Mouse (Mus musculus): ENCODE measurements around the gene B2m.

The B2m gene

GRCm38 (mm10) chr2:122149716-122150115, 2.2 kb downstream of the B2m start:
- DNase-seq (ENCODE audit: low spot score in 2 of 2): no peak

GRCm38 (mm10) chr2:122151221-122151620, 3.7 kb downstream of the B2m start:
- no peak for DNase-seq (ENCODE audit: low spot score in 2 of 2)

- DNase-seq (ENCODE audit: low spot score in 2 of 2): no peak
Measured at GRCm38 (mm10) chr2:122152850-122153249, 5.4 kb downstream of the B2m start.

GRCm38 (mm10) chr2:122153681-122154365, 6.3 kb downstream of the B2m start:
- no peak for DNase-seq (ENCODE audit: low spot score in 2 of 2)

- DNase-seq (ENCODE audit: low spot score in 2 of 2): no peak
Measured at GRCm38 (mm10) chr2:122154479-122154878, 7.0 kb downstream of the B2m start.

GRCm38 (mm10) chr2:122155292-122155691, 7.8 kb downstream of the B2m start:
- no peak for DNase-seq (ENCODE audit: low spot score in 2 of 2)

GRCm38 (mm10) chr2:122156051-122156700, 8.7 kb downstream of the B2m start:
- DNase-seq (ENCODE audit: low spot score in 2 of 2): no peak

GRCm38 (mm10) chr2:122157561-122157960, 10.1 kb downstream of the B2m start:
- no peak for DNase-seq (ENCODE audit: low spot score in 2 of 2)

GRCm38 (mm10) chr2:122158362-122158802, 10.9 kb downstream of the B2m start:
- no peak for DNase-seq (ENCODE audit: low spot score in 2 of 2)

GRCm38 (mm10) chr2:122159667-122160066, 12.2 kb downstream of the B2m start:
- no peak for DNase-seq (ENCODE audit: low spot score in 2 of 2)

- peak; percentile 79 to 83 for DNase-seq (ENCODE audit: low spot score in 2 of 2)
Measured at GRCm38 (mm10) chr2:122160680-122161079, 13.2 kb downstream of the B2m start, which contains the start of gene Trim69. TSS of gene Trim69 (plus strand) at chr2:122160700.

GRCm38 (mm10) chr2:122161542-122161941, 14.1 kb downstream of the B2m start:
- no peak for DNase-seq (ENCODE audit: low spot score in 2 of 2)

- no peak for DNase-seq (ENCODE audit: low spot score in 2 of 2)
Measured at GRCm38 (mm10) chr2:122162529-122162928, 15.0 kb downstream of the B2m start.

GRCm38 (mm10) chr2:122163430-122164195, 16.1 kb downstream of the B2m start:
- DNase-seq (ENCODE audit: low spot score in 2 of 2): no peak

GRCm38 (mm10) chr2:122164293-122164692, 16.8 kb downstream of the B2m start:
- DNase-seq (ENCODE audit: low spot score in 2 of 2): peak in 1 of 2 experiments; percentile 20

GRCm38 (mm10) chr2:122171292-122171691, 23.8 kb downstream of the B2m start:
- DNase-seq (ENCODE audit: low spot score in 2 of 2): no peak

GRCm38 (mm10) chr2:122172188-122172587, 24.7 kb downstream of the B2m start:
- no peak for DNase-seq (ENCODE audit: low spot score in 2 of 2)

- DNase-seq (ENCODE audit: low spot score in 2 of 2): no peak
Measured at GRCm38 (mm10) chr2:122180051-122180822, 32.8 kb downstream of the B2m start.

GRCm38 (mm10) chr2:122185086-122185485, 37.6 kb downstream of the B2m start:
- no peak for DNase-seq (ENCODE audit: low spot score in 2 of 2)

- DNase-seq (ENCODE audit: low spot score in 2 of 2): no peak
Measured at GRCm38 (mm10) chr2:122186106-122186505, 38.6 kb downstream of the B2m start, which contains the start of the genes Patl2 and Terb2. TSS of gene Patl2 (minus strand) at chr2:122186189. TSS of gene Terb2 (plus strand) at chr2:122186272.

- DNase-seq (ENCODE audit: low spot score in 2 of 2): no peak
Measured at GRCm38 (mm10) chr2:122186751-122187150, 39.3 kb downstream of the B2m start.

GRCm38 (mm10) chr2:122191849-122192248, 44.4 kb downstream of the B2m start:
- DNase-seq (ENCODE audit: low spot score in 2 of 2): no peak
